Mouse (Mus musculus) granulocyte monocyte progenitor cell, adult 5-6 weeks (primary cell): ENCODE results near the gene Kcnj10. TPM values are rescaled to one million over a fixed set of nuclear protein-coding genes. Genes with fewer than 3 reads are reported as not detected.
A peak's percentile ranks its signal among the peaks of the same experiment; 100 is the strongest.

ENCODE experiments used
- ATAC-seq: replicated peaks from 2 replicates; pipeline ENCODE4 v1.8.0; 2016; ENCODE audit warnings: mild to moderate bottlenecking, moderate TSS enrichment, inconsistent platforms; ENCODE audit not compliant: poor library complexity, severe bottlenecking
- total RNA-seq, 2 experiments: library from RNA; stranded (forward) in 1 of 2; stranded (reverse) in 1 of 2; fragments of 200-712, 200-1000 nt in 1 of 2; fragments of >200 nt in 1 of 2; fragmentation: Nextera tagmentation in 1 of 2; gene quantifications; 2 replicates each; pipeline ENCODE4 v1.2.3; 2014 to 2017

Kcnj10 gene
- total RNA-seq, 2 experiments from 2014 or later = 0.32 to 0.46 TPM

- peak; percentile 64 for ATAC-seq
Measured at GRCm38 (mm10) chr1:172364684-172365083, 23.7 kb downstream of the Kcnj10 start.

- peak; percentile 86 for ATAC-seq
Measured at GRCm38 (mm10) chr1:172368768-172369418, 27.9 kb downstream of the Kcnj10 start.

- peak; percentile 96 for ATAC-seq
Measured at GRCm38 (mm10) chr1:172376198-172376667, 35.2 kb downstream of the Kcnj10 start, which contains the start of gene Pigm. Pigm (plus strand) TSS chr1:172376546.

- ATAC-seq = peak; percentile 40
Measured at GRCm38 (mm10) chr1:172376758-172377458, 35.9 kb downstream of the Kcnj10 start.

GRCm38 (mm10) chr1:172380066-172380465 is 39.1 kb downstream of the Kcnj10 start:
- no peak for ATAC-seq

- ATAC-seq = no peak
Measured at GRCm38 (mm10) chr1:172382090-172382489, 41.1 kb downstream of the Kcnj10 start.

- ATAC-seq = no peak
Measured at GRCm38 (mm10) chr1:172387246-172387645, 46.2 kb downstream of the Kcnj10 start.

- ATAC-seq = peak; percentile 76
Measured at GRCm38 (mm10) chr1:172390769-172391168, 49.8 kb downstream of the Kcnj10 start.

GRCm38 (mm10) chr1:172391807-172392581 is 51.0 kb downstream of the Kcnj10 start:
- no peak for ATAC-seq

- ATAC-seq = no peak
Measured at GRCm38 (mm10) chr1:172392643-172393170, 51.7 kb downstream of the Kcnj10 start.

- ATAC-seq = no peak
Measured at GRCm38 (mm10) chr1:172393739-172394138, 52.7 kb downstream of the Kcnj10 start.

- ATAC-seq = peak; percentile 22; the same call in 1 of the 2 replicates
Measured at GRCm38 (mm10) chr1:172396996-172397752, 56.2 kb downstream of the Kcnj10 start.

GRCm38 (mm10) chr1:172406077-172406706 is 65.2 kb downstream of the Kcnj10 start:
- ATAC-seq = no peak

- ATAC-seq = peak; percentile 63; the same call in 1 of the 2 replicates
Measured at GRCm38 (mm10) chr1:172408996-172409395, 68.0 kb downstream of the Kcnj10 start.

- no peak for ATAC-seq
Measured at GRCm38 (mm10) chr1:172409431-172409830, 68.4 kb downstream of the Kcnj10 start.

- ATAC-seq = peak; percentile 74
Measured at GRCm38 (mm10) chr1:172410806-172411205, 69.8 kb downstream of the Kcnj10 start.

- peak; percentile 71 for ATAC-seq
Measured at GRCm38 (mm10) chr1:172412204-172412603, 71.2 kb downstream of the Kcnj10 start.

- no peak for ATAC-seq
Measured at GRCm38 (mm10) chr1:172413491-172414230, 72.7 kb downstream of the Kcnj10 start.

- no peak for ATAC-seq
Measured at GRCm38 (mm10) chr1:172414231-172414585, 73.2 kb downstream of the Kcnj10 start.
